Mouse (Mus musculus) forebrain, embryonic 14.5 days (tissue): ENCODE measurements at regions not wholly inside any gene's neighbourhood (a gene's known extent, or its start where the extent isn't known, plus 50 kb on each side); places are given as distances from the start of the nearest gene placed in this dataset.
"Not testable (repeated sequence)": the region's sequence is repeated elsewhere in the genome, so short reads cannot be mapped to it uniquely, and the experiment has no call there.

ENCODE experiments used
- ATAC-seq: fragments of 200-750 bp; cut with Nextera tagmentation; 2 replicates; pipeline ENCODE4 v1.8.0; 2017; ENCODE audit warnings: mild to moderate bottlenecking, moderate library complexity
- DNase-seq: peaks from one replicate; pipeline ENCODE4 v3.0.0-alpha.2; 2015; ENCODE audit warnings: low spot score
- H3K27ac ChIP-seq: fragments of 300-500 bp; sonication (generic); 2 replicates; pipeline ENCODE4 v1.5.1; 2014; ENCODE audit warnings: low read depth, mild to moderate bottlenecking, control low read depth, low read length, moderate library complexity
- H3K27me3 ChIP-seq: fragments of 300-500 bp; sonication (generic); replicated peaks from 2 replicates; pipeline ENCODE4 v1.6.1; 2014; ENCODE audit warnings: low read length, control low read depth, mixed read lengths; ENCODE audit not compliant: control insufficient read depth, insufficient read depth
- H3K36me3 ChIP-seq: fragments of 300-500 bp; sonication (generic); 2 replicates; pipeline ENCODE4 v1.6.1; 2014; ENCODE audit warnings: low read length, control low read depth; ENCODE audit not compliant: control insufficient read depth, insufficient read depth
- H3K4me1 ChIP-seq: fragments of 300-500 bp; sonication (generic); 2 replicates; pipeline ENCODE4 v1.6.1; 2014; ENCODE audit warnings: antibody characterized with exemption, low read length, control low read depth; ENCODE audit not compliant: control insufficient read depth, insufficient read depth
- H3K4me2 ChIP-seq: fragments of 300-500 bp; sonication (generic); 2 replicates; pipeline ENCODE4 v1.6.1; 2014; ENCODE audit warnings: mild to moderate bottlenecking, control low read depth, low read length
- H3K4me3 ChIP-seq: fragments of 300-500 bp; sonication (generic); 2 replicates; pipeline ENCODE4 v1.5.1; 2014; ENCODE audit warnings: low read depth, low read length, control low read depth
- H3K9ac ChIP-seq: fragments of 300-500 bp; sonication (generic); 2 replicates; pipeline ENCODE4 v1.6.1; 2014; ENCODE audit warnings: mild to moderate bottlenecking, low read length, control low read depth, moderate library complexity
- H3K9me3 ChIP-seq: fragments of 300-500 bp; sonication (generic); replicated peaks from 2 replicates; pipeline ENCODE4 v1.6.1; 2016; ENCODE audit warnings: low read length, control low read depth, mixed read lengths; ENCODE audit not compliant: control insufficient read depth
- WGBS: fragments of 180-500 bp; shearing (Covaris S2); extraction: QIAGEN DNeasy Blood & Tissue Kit; methylation state at CpG from one replicate; pipeline ENCODE4 v1.1.7; 2014; 5-methylcytosine and 5-hydroxymethylcytosine counted together

- Histone ChIP-seq H3K4me1 (no peaks in the 10 kb centered on the region; the same call in 1 of the 2 replicates), H3K27me3 (no peaks in the 10 kb centered on the region), H3K9ac (no peak overlapping the region), H3K9me3 (no peaks in the 10 kb centered on the region), H3K4me3 (no peak overlapping the region), H3K27ac (no peak overlapping the region), H3K4me2 (no peak overlapping the region), H3K36me3 (no peaks in the 10 kb centered on the region)
- peak; percentile 18 for DNase-seq
- 30% methylated on average over 2 of the region's 2 CpGs for WGBS
- ATAC-seq = no peak
These were observed 454.7 kb upstream of the Slc5a7 start for GRCm38 (mm10) chr17:54753396-54753994.

GRCm38 (mm10) chr17:54752917-54753316 is 454.1 kb upstream of the Slc5a7 start:
- H3K36me3 ChIP-seq = no peaks in the 10 kb centered on the region

GRCm38 (mm10) chr17:54735836-54736235 is 437.0 kb upstream of the Slc5a7 start:
- H3K9ac ChIP-seq = no peak overlapping the region
- ATAC-seq (no peak), DNase-seq (no peak)
- H3K4me1 ChIP-seq = no peaks in the 10 kb centered on the region
- H3K9me3 ChIP-seq = no peaks in the 10 kb centered on the region
- H3K36me3 ChIP-seq = no peaks in the 10 kb centered on the region
- WGBS = 79% methylated on average over 3 of the region's 3 CpGs
- H3K4me2 ChIP-seq = no peak overlapping the region
- no peaks in the 10 kb centered on the region for H3K27me3 ChIP-seq
- H3K27ac ChIP-seq = no peak overlapping the region
- no peak overlapping the region for H3K4me3 ChIP-seq

More at GRCm38 (mm10) chr17:54752917-54753316, 454.1 kb upstream of the Slc5a7 start:
- Histone ChIP-seq H3K4me1 (no peaks in the 10 kb centered on the region; the same call in 1 of the 2 replicates), H3K4me2 (no peak overlapping the region), H3K27me3 (no peaks in the 10 kb centered on the region), H3K9me3 (no peaks in the 10 kb centered on the region), H3K27ac (no peak overlapping the region), H3K9ac (no peak overlapping the region), H3K4me3 (no peak overlapping the region)
- ATAC-seq = no peak
- DNase-seq = no peak

- Histone ChIP-seq H3K4me1 (no peaks in the 10 kb centered on the region), H3K36me3 (no peaks in the 10 kb centered on the region)
These were observed 428.8 kb upstream of the Slc5a7 start for GRCm38 (mm10) chr17:54727660-54728059.

GRCm38 (mm10) chr17:54726693-54727092 is 427.9 kb upstream of the Slc5a7 start:
- Histone ChIP-seq H3K27ac (no peak overlapping the region), H3K9ac (no peak overlapping the region), H3K9me3 (no peaks in the 10 kb centered on the region), H3K4me3 (no peak overlapping the region), H3K27me3 (no peaks in the 10 kb centered on the region), H3K4me2 (no peak overlapping the region), H3K4me1 (no peaks in the 10 kb centered on the region), H3K36me3 (no peaks in the 10 kb centered on the region)
- DNase-seq (no peak), ATAC-seq (no peak)
- 94% methylated on average over 2 of the region's 2 CpGs for WGBS

More at GRCm38 (mm10) chr17:54727660-54728059, 428.8 kb upstream of the Slc5a7 start:
- DNase-seq (no peak), ATAC-seq (no peak)
- Histone ChIP-seq H3K27ac (no peak overlapping the region), H3K4me3 (no peak overlapping the region), H3K9ac (no peak overlapping the region), H3K9me3 (no peaks in the 10 kb centered on the region), H3K4me2 (no peak overlapping the region), H3K27me3 (no peaks in the 10 kb centered on the region)

- Histone ChIP-seq H3K4me2 (no peak overlapping the region), H3K9ac (no peak overlapping the region)
These were observed 414.2 kb upstream of the Slc5a7 start for GRCm38 (mm10) chr17:54713026-54713425.

GRCm38 (mm10) chr17:54707811-54708210 is 409.0 kb upstream of the Slc5a7 start:
- not testable (repeated sequence) for H3K4me2 ChIP-seq, H3K27me3 ChIP-seq, H3K27ac ChIP-seq, DNase-seq, H3K36me3 ChIP-seq, H3K4me1 ChIP-seq, H3K9ac ChIP-seq, ATAC-seq, H3K4me3 ChIP-seq, H3K9me3 ChIP-seq

More at GRCm38 (mm10) chr17:54713026-54713425, 414.2 kb upstream of the Slc5a7 start:
- 82% methylated on average over 1 of the region's 1 CpGs for WGBS
- DNase-seq (no peak), ATAC-seq (no peak)
- Histone ChIP-seq H3K4me3 (no peak overlapping the region), H3K27me3 (no peaks in the 10 kb centered on the region), H3K36me3 (no peaks in the 10 kb centered on the region), H3K9me3 (no peaks in the 10 kb centered on the region), H3K4me1 (no peaks in the 10 kb centered on the region), H3K27ac (no peak overlapping the region)

- WGBS = 35% methylated on average over 6 of the region's 6 CpGs
- H3K27ac ChIP-seq = no peak overlapping the region
These were observed 402.7 kb upstream of the Slc5a7 start for GRCm38 (mm10) chr17:54701346-54702108.

GRCm38 (mm10) chr17:54694637-54695036 is 395.8 kb upstream of the Slc5a7 start:
- no peak overlapping the region for H3K27ac ChIP-seq
- no peak overlapping the region for H3K4me2 ChIP-seq
- H3K27me3 ChIP-seq = no peaks in the 10 kb centered on the region
- no peaks in the 10 kb centered on the region for H3K36me3 ChIP-seq
- H3K9ac ChIP-seq = no peak overlapping the region
- DNase-seq (no peak), ATAC-seq (no peak)
- no peaks in the 10 kb centered on the region for H3K9me3 ChIP-seq
- H3K4me1 ChIP-seq = no peaks in the 10 kb centered on the region
- no peak overlapping the region for H3K4me3 ChIP-seq

More at GRCm38 (mm10) chr17:54701346-54702108, 402.7 kb upstream of the Slc5a7 start:
- no peaks in the 10 kb centered on the region for H3K27me3 ChIP-seq
- no peaks in the 10 kb centered on the region for H3K36me3 ChIP-seq
- no peak overlapping the region for H3K9ac ChIP-seq
- no peaks in the 10 kb centered on the region for H3K4me1 ChIP-seq
- no peak overlapping the region for H3K4me3 ChIP-seq
- H3K4me2 ChIP-seq = no peak overlapping the region
- H3K9me3 ChIP-seq = no peaks in the 10 kb centered on the region
- ATAC-seq (peak; percentile 42), DNase-seq (peak; percentile 23)
